Mouse (Mus musculus) splenic B cell, adult 2 months (primary cell): Measurements from ENCODE around the gene Etv6.

Experiments
- DNase-seq: peaks from one replicate; pipeline ENCODE4 v3.0.0-alpha.2; 2011; ENCODE audit warnings: low read depth, low spot score
- H3K27me3 ChIP-seq: 2 replicates; pipeline ENCODE4 v1.6.1; 2012; ENCODE audit warnings: mild to moderate bottlenecking, low read length, moderate library complexity, mixed read lengths; ENCODE audit not compliant: control insufficient read depth, poor library complexity, insufficient read depth, severe bottlenecking
- H3K36me3 ChIP-seq: 2 replicates; pipeline ENCODE4 v1.6.1; 2012; ENCODE audit warnings: mild to moderate bottlenecking, low read length, moderate library complexity, mixed read lengths; ENCODE audit not compliant: control insufficient read depth, poor library complexity, insufficient read depth, severe bottlenecking

The Etv6 gene

DNA sequence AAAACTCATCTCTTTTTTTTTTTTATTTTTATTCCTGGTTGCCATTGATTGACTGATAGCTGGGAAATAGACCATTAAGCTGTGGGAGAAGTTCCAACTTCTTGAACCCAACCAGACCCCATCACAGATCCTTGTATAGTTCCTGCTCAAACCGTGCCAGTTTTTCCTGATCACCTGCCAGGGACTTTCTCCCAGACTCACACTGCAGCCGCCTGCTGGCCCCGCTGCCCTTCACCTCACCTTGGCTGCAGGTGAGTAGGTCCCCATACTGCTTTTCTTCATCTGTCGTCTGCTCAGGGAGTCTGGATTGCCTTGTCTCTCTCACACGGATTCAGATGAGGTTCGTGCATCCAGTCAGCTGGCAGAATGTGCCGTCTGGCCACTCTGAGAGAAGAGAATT lies 18.1 kb downstream of the Etv6 start:
- Histone ChIP-seq H3K27me3 (no peaks in the 10 kb centered on the region), H3K36me3 (no peaks in the 10 kb centered on the region; the same call in 1 of the 2 replicates)

DNA sequence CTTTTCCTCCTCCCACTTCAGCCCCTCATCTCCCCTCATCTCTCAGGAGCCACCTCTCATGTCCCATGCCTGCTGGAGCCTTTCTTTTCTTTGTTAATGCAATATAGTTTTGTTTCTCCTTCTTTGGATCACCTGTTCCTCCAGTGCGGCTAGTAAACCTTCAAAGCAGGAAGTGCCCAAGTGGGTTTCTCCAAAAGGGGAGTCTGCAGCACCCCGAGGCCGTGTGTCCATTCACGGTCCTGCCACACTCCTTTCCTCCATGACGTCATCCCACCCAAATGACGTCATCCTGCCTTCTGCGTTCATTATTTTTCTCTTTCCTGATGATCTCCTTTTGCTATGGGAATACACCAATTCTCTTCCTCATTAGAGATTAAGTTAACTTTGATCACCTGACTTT lies 20.1 kb downstream of the Etv6 start:
- Histone ChIP-seq H3K27me3 (no peaks in the 10 kb centered on the region), H3K36me3 (no peaks in the 10 kb centered on the region; the same call in 1 of the 2 replicates)
- no peak for DNase-seq

More for the DNA sequence above, 18.1 kb downstream of the Etv6 start:
- no peak for DNase-seq

- H3K27me3 ChIP-seq = no peaks in the 10 kb centered on the region
- DNase-seq = no peak
Measured at GRCm38 (mm10) chr6:134058451-134058850, 23.0 kb downstream of the Etv6 start.

GRCm38 (mm10) chr6:134058886-134059551 lies 23.5 kb downstream of the Etv6 start:
- DNase-seq = no peak

More at GRCm38 (mm10) chr6:134058451-134058850, 23.0 kb downstream of the Etv6 start:
- no peaks in the 10 kb centered on the region; the same call in 1 of the 2 replicates for H3K36me3 ChIP-seq

DNA sequence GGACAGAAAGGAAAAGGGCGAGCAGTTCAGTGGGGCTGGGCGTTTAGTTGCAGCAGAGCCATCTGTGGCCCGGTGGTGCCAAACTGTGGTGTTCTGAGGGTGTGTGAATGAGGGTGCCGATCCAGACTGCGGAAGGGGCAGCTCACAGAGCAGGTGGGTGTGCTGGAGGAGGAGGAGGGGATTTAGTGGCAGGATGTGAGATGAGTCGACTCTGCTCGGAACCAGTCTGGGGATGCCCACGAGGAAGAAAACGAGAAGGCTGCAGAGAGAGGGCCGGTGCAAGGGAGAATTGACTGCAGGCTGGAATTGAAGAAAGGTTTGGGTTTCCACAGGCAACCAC lies 24.0 kb downstream of the Etv6 start:
- H3K27me3 ChIP-seq = no peaks in the 10 kb centered on the region
- no peak for DNase-seq
- no peaks in the 10 kb centered on the region; the same call in 1 of the 2 replicates for H3K36me3 ChIP-seq

More at GRCm38 (mm10) chr6:134058886-134059551, 23.5 kb downstream of the Etv6 start:
- Histone ChIP-seq H3K27me3 (no peaks in the 10 kb centered on the region), H3K36me3 (no peaks in the 10 kb centered on the region; the same call in 1 of the 2 replicates)

GRCm38 (mm10) chr6:134060036-134060435 lies 24.5 kb downstream of the Etv6 start:
- Histone ChIP-seq H3K36me3 (no peaks in the 10 kb centered on the region; the same call in 1 of the 2 replicates), H3K27me3 (no peaks in the 10 kb centered on the region)
- no peak for DNase-seq

DNA sequence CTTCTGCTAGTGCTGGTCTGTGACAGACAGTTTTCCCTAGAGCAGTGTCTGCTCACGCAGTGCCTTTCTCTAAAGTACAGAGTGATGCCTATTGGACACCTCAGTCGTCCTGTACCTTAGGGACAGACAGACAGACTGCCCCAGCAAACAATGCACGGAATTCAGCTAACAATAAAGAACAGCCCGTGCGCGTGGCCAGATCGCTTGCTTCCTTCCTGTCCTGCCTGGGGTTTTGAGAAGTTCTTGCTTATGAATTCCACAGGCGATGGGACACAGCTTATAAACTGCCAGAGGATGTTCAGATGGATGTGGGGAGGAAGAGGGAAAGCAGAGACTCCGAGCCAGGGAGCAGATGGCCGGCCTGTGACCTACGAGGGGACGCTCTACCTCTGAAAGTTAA lies 25.3 kb downstream of the Etv6 start:
- H3K27me3 ChIP-seq = no peaks in the 10 kb centered on the region
- no peak for DNase-seq
- no peaks in the 10 kb centered on the region for H3K36me3 ChIP-seq

- Histone ChIP-seq H3K36me3 (no peaks in the 10 kb centered on the region), H3K27me3 (no peaks in the 10 kb centered on the region)
- peak; percentile 66 for DNase-seq
Measured at GRCm38 (mm10) chr6:134065018-134065725, 29.7 kb downstream of the Etv6 start.

GRCm38 (mm10) chr6:134066112-134066511 lies 30.6 kb downstream of the Etv6 start:
- no peak for DNase-seq
- Histone ChIP-seq H3K27me3 (no peaks in the 10 kb centered on the region), H3K36me3 (no peaks in the 10 kb centered on the region)

GRCm38 (mm10) chr6:134066996-134067395 lies 31.5 kb downstream of the Etv6 start:
- no peaks in the 10 kb centered on the region for H3K36me3 ChIP-seq
- no peak for DNase-seq

GRCm38 (mm10) chr6:134067536-134067935 lies 32.0 kb downstream of the Etv6 start:
- Histone ChIP-seq H3K27me3 (no peaks in the 10 kb centered on the region), H3K36me3 (no peaks in the 10 kb centered on the region)
- no peak for DNase-seq

More at GRCm38 (mm10) chr6:134066996-134067395, 31.5 kb downstream of the Etv6 start:
- H3K27me3 ChIP-seq = no peaks in the 10 kb centered on the region

DNA sequence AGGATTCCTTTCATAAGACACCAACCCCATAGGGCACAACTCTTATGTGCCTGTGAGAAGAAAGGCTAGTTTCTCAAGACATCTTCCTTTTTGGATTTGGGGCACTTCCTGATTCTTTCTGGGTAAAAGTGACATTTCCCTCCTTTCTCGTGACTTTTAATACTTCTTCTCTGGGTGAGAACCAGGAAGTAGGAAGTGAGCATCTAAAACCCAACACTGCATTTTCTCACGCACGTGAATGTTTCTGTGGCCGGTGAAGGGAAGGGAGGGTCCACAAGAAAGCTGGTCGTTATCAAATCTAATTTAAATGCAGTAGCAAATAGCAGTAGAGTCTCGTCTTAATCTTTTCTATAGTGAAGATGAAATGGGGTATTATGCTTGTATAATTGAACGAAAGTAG lies 36.9 kb downstream of the Etv6 start:
- peak; percentile 24 for DNase-seq
- Histone ChIP-seq H3K36me3 (peaks cover 2% of the 10 kb centered on the region; the same call in 1 of the 2 replicates), H3K27me3 (no peaks in the 10 kb centered on the region)

- peaks cover 2% of the 10 kb centered on the region; the same call in 1 of the 2 replicates for H3K36me3 ChIP-seq
- H3K27me3 ChIP-seq = no peaks in the 10 kb centered on the region
- no peak for DNase-seq
Measured at GRCm38 (mm10) chr6:134072906-134073305, 37.4 kb downstream of the Etv6 start.

DNA sequence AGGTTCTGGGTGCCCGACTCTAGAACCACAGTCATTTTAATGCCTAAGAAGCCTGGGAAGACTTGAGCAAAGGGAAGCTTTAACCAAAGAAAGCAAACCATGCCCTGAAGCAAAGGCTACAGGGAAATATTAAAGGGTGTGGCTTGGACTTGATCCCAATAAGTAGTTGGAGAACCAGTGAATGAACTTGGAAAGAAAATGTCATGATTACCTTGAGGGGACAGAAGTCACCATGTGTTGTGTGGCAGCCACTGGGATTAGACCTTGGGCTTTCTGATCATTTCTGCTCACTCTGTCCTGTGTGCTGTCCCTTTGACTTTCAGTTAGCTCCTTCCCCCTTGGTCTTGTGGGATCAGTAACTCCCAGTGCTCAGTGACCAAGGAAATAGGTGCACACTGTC lies 38.9 kb downstream of the Etv6 start:
- H3K27me3 ChIP-seq = no peaks in the 10 kb centered on the region
- no peak for DNase-seq
- peaks cover 2% of the 10 kb centered on the region; the same call in 1 of the 2 replicates for H3K36me3 ChIP-seq

DNA sequence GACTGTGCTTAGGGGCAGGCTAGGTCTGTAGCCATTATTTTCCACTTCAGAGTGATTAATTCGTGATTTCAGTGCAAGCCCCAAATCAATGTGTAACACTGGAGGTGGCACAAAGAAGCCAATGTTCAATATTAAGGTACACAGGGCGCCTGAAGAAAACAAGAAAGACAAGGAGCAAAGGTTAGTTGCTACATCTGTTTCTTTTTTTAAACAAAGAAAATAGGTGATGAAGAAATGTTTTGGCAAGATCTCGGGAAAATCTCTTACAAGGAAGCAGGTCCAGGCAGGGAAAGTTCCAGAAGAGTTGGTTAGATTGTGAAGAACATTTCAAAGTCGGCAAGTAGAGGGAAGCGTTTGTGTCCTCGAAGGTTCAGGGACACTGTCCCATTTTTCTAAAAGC lies 39.5 kb downstream of the Etv6 start:
- Histone ChIP-seq H3K36me3 (peaks cover 4% of the 10 kb centered on the region; the same call in 1 of the 2 replicates), H3K27me3 (no peaks in the 10 kb centered on the region)
- no peak for DNase-seq
